Mouse (Mus musculus): ENCODE data around the gene Wscd2.

The Wscd2 gene

GRCm38 (mm10) chr5:113538826-113539225 is 48.7 kb downstream of the Wscd2 start:
- in situ Hi-C loops (cut with MseI, MboI): no loop called here

GRCm38 (mm10) chr5:113539438-113539837 is 49.3 kb downstream of the Wscd2 start:
- in situ Hi-C loops (cut with MseI, MboI): no loop called here

- in situ Hi-C loops (cut with MseI, MboI): no loop called here
Observed at GRCm38 (mm10) chr5:113539858-113540257, 49.7 kb downstream of the Wscd2 start.

- in situ Hi-C loops (cut with MseI, MboI): no loop called here
Observed at GRCm38 (mm10) chr5:113541196-113541595, 51.1 kb downstream of the Wscd2 start.

- in situ Hi-C loops (cut with MseI, MboI): no loop called here
Observed at GRCm38 (mm10) chr5:113542885-113543476, 52.8 kb downstream of the Wscd2 start.

GRCm38 (mm10) chr5:113547949-113548700 is 58.0 kb downstream of the Wscd2 start:
- in situ Hi-C loops (cut with MseI, MboI): no loop called here

- in situ Hi-C loops (cut with MseI, MboI): no loop called here
Observed at GRCm38 (mm10) chr5:113550249-113550648, 60.1 kb downstream of the Wscd2 start.

- in situ Hi-C loops (cut with MseI, MboI): no loop called here
Observed at GRCm38 (mm10) chr5:113550759-113551158, 60.6 kb downstream of the Wscd2 start.

GRCm38 (mm10) chr5:113553402-113553897 is 63.3 kb downstream of the Wscd2 start:
- in situ Hi-C loops (cut with MseI, MboI): no loop called here

GRCm38 (mm10) chr5:113554095-113554494 is 64.0 kb downstream of the Wscd2 start:
- in situ Hi-C loops (cut with MseI, MboI): no loop called here

GRCm38 (mm10) chr5:113554571-113554970 is 64.4 kb downstream of the Wscd2 start:
- in situ Hi-C loops (cut with MseI, MboI): no loop called here

- in situ Hi-C loops (cut with MseI, MboI): no loop called here
Observed at GRCm38 (mm10) chr5:113555684-113556083, 65.6 kb downstream of the Wscd2 start.

GRCm38 (mm10) chr5:113558065-113558464 is 67.9 kb downstream of the Wscd2 start:
- in situ Hi-C loops (cut with MseI, MboI): no loop called here

GRCm38 (mm10) chr5:113559627-113560026 is 69.5 kb downstream of the Wscd2 start:
- in situ Hi-C loops (cut with MseI, MboI): no loop called here

GRCm38 (mm10) chr5:113564463-113564862 is 74.3 kb downstream of the Wscd2 start:
- in situ Hi-C loops (cut with MseI, MboI): no loop called here

GRCm38 (mm10) chr5:113565101-113565854 is 75.1 kb downstream of the Wscd2 start:
- in situ Hi-C loops (cut with MseI, MboI): no loop called here

- in situ Hi-C loops (cut with MseI, MboI): no loop called here
Observed at GRCm38 (mm10) chr5:113565858-113566257, 75.7 kb downstream of the Wscd2 start.

- in situ Hi-C loops (cut with MseI, MboI): no loop called here
Observed at GRCm38 (mm10) chr5:113570056-113570717, 80.1 kb downstream of the Wscd2 start.

- in situ Hi-C loops (cut with MseI, MboI): no loop called here
Observed at GRCm38 (mm10) chr5:113577555-113577954, 87.4 kb downstream of the Wscd2 start.

GRCm38 (mm10) chr5:113578428-113578827 is 88.3 kb downstream of the Wscd2 start:
- in situ Hi-C loops (cut with MseI, MboI): no loop called here

- in situ Hi-C loops (cut with MseI, MboI): no loop called here
Observed at GRCm38 (mm10) chr5:113579128-113579527, 89.0 kb downstream of the Wscd2 start.

- in situ Hi-C loops (cut with MseI, MboI): loop anchor here in 1 of 2 experiments (10.0 kb wide), 2 partner anchors 145 to 205 kb away; partner anchors contain the start of gene 1700069L16Rik
Observed at GRCm38 (mm10) chr5:113580248-113580647, 90.1 kb downstream of the Wscd2 start.
